Mouse (Mus musculus) heart, adult 18-20 months (tissue): ENCODE measurements around the gene Aadacl2. TPM values are rescaled to one million over a fixed set of nuclear protein-coding genes. Genes with fewer than 3 reads are reported as not detected.
A peak's percentile ranks its signal among the peaks of the same experiment; 100 is the strongest.

Source experiments
- DNase-seq, 2 experiments: peaks; one replicate each; pipeline ENCODE4 v3.0.0; 2021 to 2022; ENCODE audit warnings: mixed read lengths in 1 of 2
- long read RNA-seq, 2 experiments: library from polyadenylated mRNA; stranded (forward); transcript quantifications; one replicate each; pipeline ENCODE4 v2.0.0; 2021
- total RNA-seq, 2 experiments: library from RNA; stranded (reverse); gene quantifications; 2 replicates each; pipeline ENCODE4 v1.2.3; 2021

Gene Aadacl2
- not detected for total RNA-seq
- long read RNA-seq, experiment 1 = 0 reads
- long read RNA-seq, experiment 2 = 0 reads

DNA sequence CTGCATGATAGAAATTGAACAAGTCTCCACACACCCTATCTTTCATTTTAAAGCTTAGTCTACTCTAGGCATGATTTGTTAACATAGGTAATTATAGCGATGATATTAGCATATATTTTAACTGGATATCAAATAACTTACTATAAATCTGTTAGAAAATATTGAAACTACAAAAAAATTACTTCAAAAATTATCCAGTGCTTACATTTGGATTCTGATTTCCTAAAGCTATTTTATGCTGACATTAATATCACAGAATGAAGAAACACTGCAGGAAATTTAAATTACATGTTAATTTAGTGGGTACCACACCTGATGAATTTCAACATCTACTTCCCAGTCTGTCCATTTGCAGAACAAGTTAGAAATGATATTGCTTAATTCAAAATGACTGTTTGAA lies at the start of gene Aadacl2:
Aadacl2 (plus strand) TSS at position 301 of the 400 bp plus-strand sequence.
- no peak for DNase-seq

DNA sequence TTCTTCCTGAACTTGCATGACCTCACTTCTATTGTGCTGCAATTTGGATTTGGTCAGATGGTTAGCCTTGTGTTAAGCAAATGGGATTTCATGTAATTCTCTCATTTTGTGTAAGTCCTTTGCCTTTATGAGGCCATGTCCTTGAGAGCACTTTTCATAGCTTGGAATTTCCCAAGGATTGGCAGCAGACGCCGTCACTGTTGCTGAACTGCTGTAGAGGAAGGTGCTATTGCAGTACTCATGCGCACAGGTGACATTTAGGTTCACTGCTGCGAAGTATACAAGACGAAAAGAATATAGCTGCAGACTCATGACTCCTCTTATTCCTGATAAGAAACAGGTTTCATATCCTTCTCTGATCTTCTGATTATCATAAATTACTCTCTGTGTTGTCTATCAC lies 35.7 kb upstream of the Aadacl2 start:
- DNase-seq = no peak

DNA sequence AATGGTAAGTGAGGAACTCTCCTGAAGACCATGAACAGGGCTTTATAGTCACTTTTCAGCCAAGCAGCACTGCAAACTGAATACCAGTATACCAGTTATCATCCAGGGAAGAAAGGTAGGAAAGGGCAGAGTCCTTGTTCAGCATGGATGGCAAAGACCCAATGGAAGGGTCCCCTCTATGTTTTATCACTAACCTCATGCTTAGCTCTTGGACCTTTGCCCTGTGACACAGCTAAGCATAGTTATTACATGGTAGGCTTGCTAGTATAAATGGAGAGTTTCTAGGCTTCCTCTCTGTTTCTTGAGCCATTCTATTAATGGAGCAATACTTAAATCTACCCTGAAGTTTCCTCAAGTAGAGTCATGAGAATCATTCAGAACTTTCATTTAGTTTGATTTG lies 32.0 kb upstream of the Aadacl2 start:
- DNase-seq = no peak

DNA sequence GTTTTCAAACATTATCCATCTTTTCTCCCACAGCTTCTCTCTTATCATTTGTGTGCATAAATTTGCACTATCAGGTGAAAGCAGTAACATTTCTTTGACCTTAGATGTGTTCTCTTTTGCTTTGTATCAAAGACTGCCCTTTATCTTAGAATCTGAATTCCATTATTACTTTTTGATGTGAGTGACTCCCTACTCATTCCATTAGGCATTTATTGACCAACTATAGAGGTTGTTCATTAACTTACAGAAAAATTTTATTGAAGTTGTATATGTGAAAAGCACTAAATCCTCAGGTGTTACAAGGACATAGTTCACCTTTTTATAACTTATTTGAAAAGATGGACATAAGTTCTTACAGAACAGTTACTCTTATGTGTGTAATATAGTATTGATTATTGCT lies 2.9 kb upstream of the Aadacl2 start:
- DNase-seq = no peak

DNA sequence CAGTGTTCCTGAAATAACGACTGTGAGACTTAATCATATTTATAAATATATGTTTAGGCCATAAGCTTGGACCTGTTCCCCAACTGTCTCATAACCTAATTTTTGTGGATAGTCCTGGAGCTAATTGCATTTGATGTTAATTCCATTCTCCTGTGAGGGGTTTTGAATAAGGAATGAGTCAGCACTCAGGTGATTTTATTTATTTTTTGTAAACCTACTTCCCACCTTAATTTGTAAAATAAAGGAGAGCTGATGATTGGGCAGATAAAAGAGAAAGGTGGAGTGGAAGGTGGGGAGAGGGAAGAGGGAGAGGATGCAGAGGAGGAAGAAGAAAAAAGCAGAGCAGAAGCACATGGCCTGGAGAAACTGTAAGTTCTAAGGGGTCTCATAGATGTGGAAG lies 18.9 kb downstream of the Aadacl2 start, which contains the start of gene Aadac:
Aadac (plus strand) TSS at position 301 of the 400 bp plus-strand sequence.
- no peak for DNase-seq

DNA sequence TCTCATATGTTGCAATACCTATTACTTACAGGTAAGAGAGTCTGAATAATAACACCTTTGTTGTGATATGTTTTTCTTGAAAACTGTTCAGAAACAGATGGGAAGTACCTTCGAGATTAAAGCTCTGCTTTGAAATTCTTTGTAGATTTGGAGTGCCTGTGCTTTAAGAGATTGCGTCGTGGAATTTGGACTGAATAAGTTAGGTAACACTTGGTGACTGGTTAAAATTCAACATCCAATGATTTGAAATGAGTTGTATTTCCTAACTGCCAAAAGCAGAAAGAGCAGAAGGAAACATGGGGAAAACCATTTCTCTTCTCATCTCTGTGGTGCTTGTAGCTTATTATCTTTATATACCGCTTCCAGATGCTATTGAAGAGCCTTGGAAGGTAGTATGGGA lies 25.0 kb downstream of the Aadacl2 start:
- no peak for DNase-seq

DNA sequence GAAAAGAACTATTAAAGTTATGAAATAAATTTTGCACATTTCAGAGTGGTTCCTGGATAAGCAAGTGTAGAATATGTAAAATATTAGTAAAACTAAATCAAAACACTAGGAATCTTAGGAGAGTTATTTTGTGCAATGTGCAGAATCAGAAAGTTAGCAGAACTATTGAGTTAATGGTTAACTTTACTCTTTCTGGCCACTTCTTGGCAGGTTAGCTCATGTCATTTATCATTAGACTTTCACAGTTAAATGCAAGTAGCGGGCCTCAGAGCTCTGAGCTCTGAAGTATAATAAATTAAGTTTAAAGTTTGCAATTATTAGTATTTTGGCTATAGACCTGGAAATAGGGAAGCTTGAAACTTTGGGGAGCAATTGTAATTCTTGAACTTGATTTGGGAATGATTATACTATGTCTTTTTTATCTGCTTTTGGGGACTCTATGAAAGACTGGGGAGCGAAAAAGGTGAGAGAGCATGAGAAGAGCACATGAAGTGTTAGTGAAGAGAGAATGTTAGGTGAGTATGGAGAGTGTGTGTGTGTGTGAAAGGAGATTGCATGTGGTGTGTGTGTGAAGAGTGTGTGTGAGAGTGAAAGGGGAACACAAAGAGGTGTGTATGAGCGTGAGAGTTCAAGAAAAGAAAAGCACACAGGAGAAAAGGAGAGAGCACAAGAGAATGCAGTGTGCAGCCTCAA lies 39.8 kb downstream of the Aadacl2 start:
- DNase-seq = no peak

DNA sequence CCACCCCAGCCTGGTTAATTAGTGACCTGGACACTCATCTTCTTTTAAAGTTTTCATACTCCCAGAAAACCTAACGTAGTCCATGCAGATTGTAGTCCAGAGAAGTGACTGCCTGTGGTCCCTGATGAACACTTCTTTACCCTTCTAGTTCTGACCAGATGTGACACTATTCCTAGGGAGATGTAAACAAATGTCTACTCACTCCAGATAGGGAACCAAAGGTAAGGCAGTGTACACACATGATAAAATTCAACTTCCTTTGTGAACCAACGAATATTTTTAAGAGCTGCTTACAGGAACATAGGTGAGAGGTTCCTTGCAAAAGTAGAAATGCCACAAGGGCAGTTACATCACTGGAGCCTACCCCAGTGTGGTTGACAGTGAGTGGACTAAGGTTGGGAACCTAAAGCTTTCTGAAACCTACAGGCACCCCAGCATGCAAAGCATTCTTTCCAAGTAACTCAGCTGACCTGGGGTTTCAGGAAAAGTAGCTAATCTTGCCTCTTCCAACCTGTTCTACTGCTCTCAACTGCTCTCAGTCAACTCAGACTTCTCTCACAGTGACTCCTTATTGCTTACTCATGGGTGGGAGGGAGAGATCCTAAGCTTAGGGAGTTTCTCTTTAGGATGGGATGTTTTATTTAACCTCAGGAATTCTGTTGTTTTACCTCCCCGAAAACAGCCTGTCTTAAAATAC lies 46.8 kb downstream of the Aadacl2 start:
- no peak for DNase-seq

DNA sequence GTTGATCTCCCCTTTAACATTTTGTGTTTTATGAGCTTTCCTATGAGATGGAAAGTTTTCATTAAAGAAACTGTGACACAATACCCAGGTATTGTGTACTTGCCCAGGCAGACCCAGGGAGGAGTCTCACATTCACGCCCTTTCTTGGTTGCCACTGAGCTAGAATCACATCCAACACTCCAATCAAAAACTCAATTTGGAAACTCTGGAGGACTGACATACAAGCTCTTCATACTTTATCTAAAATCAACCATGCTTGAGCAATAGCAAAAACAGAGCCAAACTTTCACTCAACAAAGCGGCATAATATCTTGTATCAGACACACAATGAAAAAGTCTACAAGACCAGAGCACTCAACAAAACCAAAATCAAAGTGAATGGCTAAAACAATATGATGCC lies 47.4 kb downstream of the Aadacl2 start:
- no peak for DNase-seq

DNA sequence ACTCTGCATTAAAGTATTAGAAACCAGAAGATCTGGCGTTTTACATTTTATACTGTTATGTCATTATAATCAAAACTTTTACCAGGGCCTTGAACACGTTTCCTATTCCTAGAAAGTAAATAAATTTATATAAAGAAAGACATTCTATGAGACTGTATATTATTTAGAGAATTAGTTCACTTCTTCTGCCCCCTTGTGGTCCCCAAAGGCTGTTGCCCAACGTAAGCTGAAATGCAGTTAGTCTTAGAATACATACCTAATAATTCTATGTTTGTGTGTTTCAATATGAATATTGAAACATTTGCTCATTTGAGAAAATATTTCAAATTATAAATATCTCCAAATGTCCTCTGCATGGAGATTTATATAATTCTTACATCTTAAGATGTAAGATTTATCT lies 49.9 kb downstream of the Aadacl2 start:
- DNase-seq = peak in 1 of 2 experiments; percentile 20

DNA sequence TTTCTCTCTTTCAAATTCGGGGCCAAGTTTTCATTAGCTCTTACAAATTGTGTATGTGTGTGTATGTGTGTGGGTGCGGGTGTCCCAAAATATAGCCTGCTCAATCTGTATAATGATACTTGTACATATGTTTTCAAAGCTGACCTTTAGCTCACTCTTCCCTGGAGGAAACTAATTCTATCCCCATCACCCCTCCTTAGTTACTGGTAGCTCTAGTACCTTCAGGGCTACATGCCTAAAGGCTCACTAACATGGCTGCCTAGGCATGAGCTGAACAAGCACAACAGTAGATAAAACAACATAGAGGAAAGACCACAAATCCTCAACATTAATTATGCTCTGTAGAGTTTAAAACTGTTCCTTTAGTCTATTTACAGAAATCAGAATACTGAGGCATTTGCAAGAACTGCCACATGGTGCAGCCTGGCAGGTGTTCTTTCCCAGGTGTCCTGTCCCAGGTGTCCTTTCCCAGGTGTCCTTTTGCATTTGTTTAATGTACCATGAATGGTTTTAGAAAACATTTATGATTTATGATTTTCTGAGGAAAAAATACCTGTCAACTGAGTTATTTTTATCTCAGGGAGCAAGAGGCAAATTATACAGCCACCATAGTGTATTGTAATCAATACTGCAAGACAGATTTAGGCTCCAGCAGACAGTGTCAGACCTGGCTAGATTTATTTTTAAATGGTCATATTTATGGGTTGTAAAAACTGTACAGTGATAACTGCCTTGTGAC lies 50.7 kb downstream of the Aadacl2 start:
- no peak for DNase-seq

DNA sequence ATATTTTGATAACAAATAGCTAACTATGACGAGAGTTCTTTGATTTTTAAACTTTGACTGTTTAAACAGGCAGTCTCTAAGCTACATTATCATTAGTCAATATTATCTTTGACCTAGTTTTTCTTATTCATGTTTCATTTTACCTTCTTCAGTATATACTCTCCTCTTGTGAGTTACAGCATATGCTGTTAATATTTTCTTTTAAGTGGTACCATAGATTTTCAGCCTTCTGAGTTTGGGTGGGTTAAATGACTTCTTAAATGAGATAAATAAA lies 51.2 kb downstream of the Aadacl2 start:
- no peak for DNase-seq

Other genes with a start within 250 kb of the Aadacl2 start
- not detected for gene Gm8298, start 145.7 kb upstream of the Aadacl2 start, total RNA-seq
- not detected for gene C130079G13Rik, start 81.5 kb upstream of the Aadacl2 start, total RNA-seq
- gene Aadac, start 19.0 kb downstream of the Aadacl2 start, total RNA-seq = not detected
- gene Sucnr1, start 75.1 kb downstream of the Aadacl2 start, total RNA-seq = under 1 TPM in 1 of 2 experiments, not detected in 1; 0.67 TPM